Mouse (Mus musculus): ENCODE measurements around the gene Dalrd3. TPM values are rescaled to one million over a fixed set of nuclear protein-coding genes. Genes with fewer than 3 reads are reported as not detected.

Dalrd3 gene
- polyA plus RNA-seq, 1 experiment from 2014 or later: 199 TPM

- ATAC-seq (ENCODE audit: insufficient number of reproducible peaks, insufficient read depth, low FRiP score, low TSS enrichment): no peak
- no peak overlapping the region for H3K27ac ChIP-seq
- H3K4me2 ChIP-seq (replicated peaks): no peak overlapping the region
- H3K4me3 ChIP-seq: 0 out of 2 replicates have a peak overlapping the region, but pooled peaks have one; percentile 90
- no peaks in the 10 kb centered on the region for H3K27me3 ChIP-seq
- peaks cover 60% of the 10 kb centered on the region for H3K4me1 ChIP-seq
- peaks cover 53% of the 10 kb centered on the region for H3K36me3 ChIP-seq
- no peaks in the 10 kb centered on the region for H3K9me3 ChIP-seq
- WGBS: 91% methylated on average over 37 of the region's 37 CpGs
- no peak overlapping the region for H3K9ac ChIP-seq
Measured at GRCm38 (mm10) chr9:108575321-108576297, 5.9 kb downstream of the Dalrd3 start.

- peak overlapping the region; percentile 89 for H3K9ac ChIP-seq
- WGBS: 60% methylated on average over 6 of the region's 6 CpGs
- ATAC-seq (ENCODE audit: insufficient number of reproducible peaks, insufficient read depth, low FRiP score, low TSS enrichment): no peak
- H3K27ac ChIP-seq: no peak overlapping the region
- H3K4me2 ChIP-seq (replicated peaks): peak overlapping the region; percentile 70
- H3K36me3 ChIP-seq: peaks cover 48% of the 10 kb centered on the region
- H3K4me1 ChIP-seq: peaks cover 54% of the 10 kb centered on the region
- H3K4me3 ChIP-seq: peak overlapping the region; percentile 90
- no peaks in the 10 kb centered on the region for H3K27me3 ChIP-seq
- no peaks in the 10 kb centered on the region for H3K9me3 ChIP-seq
Measured at GRCm38 (mm10) chr9:108577025-108577424, 7.3 kb downstream of the Dalrd3 start.

- under 1% methylated on average over 24 of the region's 24 CpGs for WGBS
- peak overlapping the region; percentile 89 for H3K9ac ChIP-seq
- peak overlapping the region; percentile 91 for H3K27ac ChIP-seq
- ATAC-seq (ENCODE audit: insufficient number of reproducible peaks, insufficient read depth, low FRiP score, low TSS enrichment): no peak
- H3K36me3 ChIP-seq: peaks cover 39% of the 10 kb centered on the region
- peak overlapping the region; percentile 70 for H3K4me2 ChIP-seq (replicated peaks)
- H3K4me3 ChIP-seq: peak overlapping the region; percentile 90
- H3K27me3 ChIP-seq: no peaks in the 10 kb centered on the region
- peaks cover 54% of the 10 kb centered on the region for H3K4me1 ChIP-seq
- H3K9me3 ChIP-seq: no peaks in the 10 kb centered on the region
Measured at GRCm38 (mm10) chr9:108577934-108578544, 8.4 kb downstream of the Dalrd3 start.

- peaks cover 32% of the 10 kb centered on the region for H3K36me3 ChIP-seq
- H3K4me2 ChIP-seq (replicated peaks): peak within 1 kb of the TSS; percentile 70
- H3K4me1 ChIP-seq: peaks cover 51% of the 10 kb centered on the region
- H3K4me3 ChIP-seq: peak within 1 kb of the TSS; percentile 90
- no peaks in the 10 kb centered on the region for H3K27me3 ChIP-seq
- 6% methylated on average over 51 of the region's 51 CpGs for WGBS
- H3K9ac ChIP-seq: peak within 1 kb of the TSS; percentile 89
- H3K27ac ChIP-seq: peak within 1 kb of the TSS; percentile 91
- H3K9me3 ChIP-seq: no peaks in the 10 kb centered on the region
- peak; percentile 95 for ATAC-seq (ENCODE audit: insufficient number of reproducible peaks, insufficient read depth, low FRiP score, low TSS enrichment)
Measured at GRCm38 (mm10) chr9:108578545-108579343, 9.1 kb downstream of the Dalrd3 start, which contains the start of gene Wdr6. TSS of gene Wdr6 (minus strand) at chr9:108578739.

- Histone ChIP-seq H3K9ac (peak overlapping the region; percentile 60), H3K27ac (peak overlapping the region; percentile 91), H3K36me3 (peaks cover 26% of the 10 kb centered on the region), H3K4me1 (peaks cover 46% of the 10 kb centered on the region), H3K27me3 (no peaks in the 10 kb centered on the region), H3K9me3 (no peaks in the 10 kb centered on the region), H3K4me3 (peak overlapping the region; percentile 90), H3K4me2 (replicated peaks) (peak overlapping the region; percentile 70)
- no peak for ATAC-seq (ENCODE audit: insufficient number of reproducible peaks, insufficient read depth, low FRiP score, low TSS enrichment)
- WGBS: 65% methylated on average over 5 of the region's 5 CpGs
Measured at GRCm38 (mm10) chr9:108579344-108579690, 9.6 kb downstream of the Dalrd3 start.

GRCm38 (mm10) chr9:108587571-108588180 lies 18.0 kb downstream of the Dalrd3 start:
- peak overlapping the region; percentile 80 for H3K27ac ChIP-seq
- no peaks in the 10 kb centered on the region for H3K9me3 ChIP-seq
- peak overlapping the region; percentile 40 for H3K4me2 ChIP-seq (replicated peaks)
- 1% methylated on average over 14 of the region's 14 CpGs for WGBS
- H3K4me3 ChIP-seq: peak overlapping the region; percentile 8
- peak overlapping the region; percentile 31; the same call in 1 of the 2 replicates for H3K9ac ChIP-seq
- H3K4me1 ChIP-seq: peaks cover 24% of the 10 kb centered on the region
- no peaks in the 10 kb centered on the region for H3K27me3 ChIP-seq
- peak; percentile 95 for ATAC-seq (ENCODE audit: insufficient number of reproducible peaks, insufficient read depth, low FRiP score, low TSS enrichment)
- no peaks in the 10 kb centered on the region for H3K36me3 ChIP-seq

GRCm38 (mm10) chr9:108589229-108589628 lies 19.5 kb downstream of the Dalrd3 start:
- WGBS: 69% methylated on average over 5 of the region's 5 CpGs
- H3K9me3 ChIP-seq: no peaks in the 10 kb centered on the region

GRCm38 (mm10) chr9:108591462-108591861 lies 21.8 kb downstream of the Dalrd3 start:
- H3K27ac ChIP-seq: no peak overlapping the region
- no peaks in the 10 kb centered on the region for H3K27me3 ChIP-seq
- ATAC-seq (ENCODE audit: insufficient number of reproducible peaks, insufficient read depth, low FRiP score, low TSS enrichment): no peak
- 83% methylated on average over 4 of the region's 4 CpGs for WGBS
- no peaks in the 10 kb centered on the region for H3K9me3 ChIP-seq
- H3K4me3 ChIP-seq: no peak overlapping the region
- H3K9ac ChIP-seq: no peak overlapping the region
- H3K4me2 ChIP-seq (replicated peaks): no peak overlapping the region
- no peaks in the 10 kb centered on the region for H3K36me3 ChIP-seq
- peaks cover 24% of the 10 kb centered on the region for H3K4me1 ChIP-seq

More at GRCm38 (mm10) chr9:108589229-108589628, 19.5 kb downstream of the Dalrd3 start:
- Histone ChIP-seq H3K4me1 (peaks cover 24% of the 10 kb centered on the region), H3K4me3 (no peak overlapping the region), H3K27me3 (no peaks in the 10 kb centered on the region), H3K9ac (no peak overlapping the region), H3K4me2 (replicated peaks) (no peak overlapping the region), H3K36me3 (no peaks in the 10 kb centered on the region), H3K27ac (peak overlapping the region; percentile 80; the same call in 1 of the 2 replicates)
- ATAC-seq (ENCODE audit: insufficient number of reproducible peaks, insufficient read depth, low FRiP score, low TSS enrichment): no peak

- 73% methylated on average over 3 of the region's 3 CpGs for WGBS
- Histone ChIP-seq H3K36me3 (no peaks in the 10 kb centered on the region), H3K4me2 (replicated peaks) (no peak overlapping the region), H3K27ac (no peak overlapping the region), H3K4me3 (no peak overlapping the region), H3K9me3 (no peaks in the 10 kb centered on the region), H3K9ac (no peak overlapping the region), H3K4me1 (peaks cover 2% of the 10 kb centered on the region; the same call in 1 of the 2 replicates), H3K27me3 (no peaks in the 10 kb centered on the region)
- ATAC-seq (ENCODE audit: insufficient number of reproducible peaks, insufficient read depth, low FRiP score, low TSS enrichment): no peak
Measured at GRCm38 (mm10) chr9:108594354-108594753, 24.7 kb downstream of the Dalrd3 start.

- WGBS: 3% methylated on average over 69 of the region's 69 CpGs
- no peaks in the 10 kb centered on the region for H3K27me3 ChIP-seq
- peak within 1 kb of the TSS; percentile 46 for H3K27ac ChIP-seq
- H3K4me1 ChIP-seq: peaks cover 2% of the 10 kb centered on the region; the same call in 1 of the 2 replicates
- H3K9me3 ChIP-seq: no peaks in the 10 kb centered on the region
- H3K4me2 ChIP-seq (replicated peaks): peak within 1 kb of the TSS; percentile 91
- H3K9ac ChIP-seq: peak within 1 kb of the TSS; percentile 83
- peak within 1 kb of the TSS; percentile 69 for H3K4me3 ChIP-seq
- peak; percentile 65 for ATAC-seq (ENCODE audit: insufficient number of reproducible peaks, insufficient read depth, low FRiP score, low TSS enrichment)
- 0 out of 2 replicates have a peak, but pooled peaks cover 7% of the 10 kb centered on the region for H3K36me3 ChIP-seq
Measured at GRCm38 (mm10) chr9:108596998-108597764, 27.5 kb downstream of the Dalrd3 start, which contains the start of gene P4htm. TSS of gene P4htm (minus strand) at chr9:108597667.
